Mouse (Mus musculus) liver, postnatal 0 days (tissue): ENCODE measurements around the gene Aacs.

Experiments used
- CTCF ChIP-seq: sonication (generic); IDR thresholded peaks from 2 replicates; pipeline ENCODE4 v1.5.1; 2016; ENCODE audit warnings: antibody characterized with exemption, low read depth
- EP300 ChIP-seq: IDR thresholded peaks from 2 replicates; pipeline ENCODE4 v1.6.1; 2016; ENCODE audit warnings: antibody characterized with exemption, low read depth, mild to moderate bottlenecking

DNA sequence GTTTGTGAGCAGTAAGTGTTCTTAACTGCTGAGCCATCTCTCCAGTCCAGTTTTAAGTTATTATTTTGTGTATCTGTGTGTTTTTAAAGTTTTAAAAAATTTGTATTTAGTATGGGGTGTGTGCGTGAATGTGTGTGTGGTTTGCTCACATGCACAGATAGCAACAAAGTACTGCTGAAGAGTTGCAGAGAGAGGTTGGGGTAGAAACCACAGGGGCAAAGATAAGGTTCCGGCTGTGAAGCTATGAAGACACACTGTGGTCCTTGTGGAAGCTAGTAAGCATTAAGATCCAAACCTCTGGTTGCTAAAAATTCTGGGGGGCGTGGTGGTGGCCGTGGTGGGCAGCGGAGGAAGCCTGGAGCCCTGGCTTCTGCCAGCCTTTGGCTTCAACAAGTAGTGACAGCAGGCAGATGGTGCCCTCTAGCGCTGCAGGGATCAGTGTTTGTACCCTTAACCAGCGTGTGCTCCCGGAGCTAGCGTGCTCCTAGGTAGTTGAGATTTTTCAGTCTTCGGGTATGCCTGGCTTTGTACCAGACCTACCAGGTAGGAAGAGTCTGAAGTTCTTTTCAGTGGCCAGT is 13.7 kb upstream of the Aacs start:
- peak; percentile 77 for TF ChIP-seq CTCF
- TF ChIP-seq EP300: no peak
